Mouse (Mus musculus) spleen, adult 2 months (tissue): ENCODE results near the gene Cadps.

Experiments
- CTCF ChIP-seq: fragments of 200-500 bp; IDR thresholded peaks from 2 replicates; pipeline ENCODE4 v1.5.1; 2011; ENCODE audit warnings: mild to moderate bottlenecking, inconsistent platforms; ENCODE audit not compliant: insufficient read depth, insufficient read length, insufficient replicate concordance; ENCODE audit errors: extremely low read depth
- POLR2A ChIP-seq: fragments of 200-500 bp; IDR thresholded peaks from 2 replicates; pipeline ENCODE4 v1.6.1; 2011; ENCODE audit warnings: low read depth, low read length, inconsistent platforms

DNA sequence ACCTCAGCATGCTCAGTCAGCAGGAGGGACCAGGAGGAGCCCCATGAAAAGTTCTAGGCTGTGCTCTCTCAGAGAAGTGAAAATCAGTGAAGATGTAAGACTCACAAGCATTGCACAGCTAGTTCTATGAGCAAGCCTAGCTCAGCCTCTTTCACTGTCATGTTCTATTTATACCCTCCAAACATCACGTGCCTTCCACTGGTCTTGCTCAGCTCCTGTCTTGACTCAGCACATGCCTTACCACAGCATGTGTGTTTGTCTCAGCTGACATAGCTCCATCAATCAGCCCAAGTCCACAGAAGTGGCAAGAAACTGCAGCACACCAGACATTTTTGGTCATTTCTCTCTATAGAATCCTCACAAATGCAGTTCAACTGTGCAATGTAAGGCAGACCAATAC is 19.9 kb downstream of the Cadps start:
- no peak for TF ChIP-seq CTCF
- no peak for TF ChIP-seq POLR2A
